Mouse (Mus musculus): Measurements from ENCODE around the gene Alppl2.
A peak's percentile ranks its signal among the peaks of the same experiment; 100 is the strongest.

The Alppl2 gene

GRCm38 (mm10) chr1:87050700-87051099 lies 39.0 kb downstream of the Alppl2 start:
- no peak for DNase-seq (ENCODE audit: low spot score in 2 of 2)

GRCm38 (mm10) chr1:87050072-87050471 lies 39.7 kb downstream of the Alppl2 start:
- no peak for DNase-seq (ENCODE audit: low spot score in 2 of 2)

DNA sequence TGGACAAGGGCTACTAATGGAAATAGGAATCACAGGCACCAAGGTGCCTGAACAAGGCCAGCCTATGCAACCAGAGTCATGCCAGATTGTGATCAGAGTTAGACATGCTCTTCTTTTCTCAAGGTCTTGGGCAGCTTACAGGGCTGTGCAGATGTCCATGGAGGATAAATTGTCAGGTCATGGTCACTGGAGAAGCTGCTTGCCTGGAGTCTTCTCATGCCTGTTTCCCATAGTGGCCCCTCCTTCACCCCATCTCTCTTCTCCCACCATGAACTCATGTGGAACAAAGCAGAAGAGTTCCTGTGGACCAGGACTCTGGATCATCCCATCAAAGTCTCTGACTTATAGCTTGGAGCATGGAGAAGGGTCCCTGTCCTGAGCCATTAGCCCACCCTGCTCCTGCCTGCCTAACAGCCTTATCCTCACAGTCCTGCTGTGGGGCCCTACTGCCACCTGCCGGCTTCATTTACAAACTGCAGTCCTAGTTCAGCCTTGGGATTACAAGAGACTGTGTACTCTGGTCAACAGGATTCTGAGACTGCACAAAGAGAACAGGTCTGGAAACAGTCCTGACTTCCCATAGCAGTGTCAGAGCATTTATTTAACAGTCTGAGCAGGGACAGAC lies 47.8 kb downstream of the Alppl2 start:
- peak in 1 of 2 experiments; percentile 64 for DNase-seq (ENCODE audit: low spot score in 2 of 2)

DNA sequence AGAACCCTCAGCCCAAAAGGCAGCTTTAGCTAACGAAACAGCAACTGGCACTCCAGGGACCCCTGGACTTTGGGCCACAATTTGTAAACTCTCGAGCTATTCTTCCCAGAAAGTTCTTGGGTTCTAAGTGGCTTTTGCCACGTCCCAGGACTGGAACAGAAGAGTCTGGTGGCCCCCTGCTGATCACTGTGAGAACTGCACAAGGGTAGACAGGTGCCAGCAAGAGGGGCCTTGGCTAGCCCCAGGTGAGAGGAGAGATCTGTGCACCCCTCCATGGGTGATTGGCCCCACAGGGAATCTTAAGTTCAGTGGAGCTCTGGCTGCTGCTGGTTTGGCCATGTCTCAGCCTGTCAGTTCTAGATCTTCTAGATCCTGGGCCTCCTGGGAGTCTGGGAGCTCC lies 48.6 kb downstream of the Alppl2 start:
- peak; percentile 53 to 71 for DNase-seq (ENCODE audit: low spot score in 2 of 2)

DNA sequence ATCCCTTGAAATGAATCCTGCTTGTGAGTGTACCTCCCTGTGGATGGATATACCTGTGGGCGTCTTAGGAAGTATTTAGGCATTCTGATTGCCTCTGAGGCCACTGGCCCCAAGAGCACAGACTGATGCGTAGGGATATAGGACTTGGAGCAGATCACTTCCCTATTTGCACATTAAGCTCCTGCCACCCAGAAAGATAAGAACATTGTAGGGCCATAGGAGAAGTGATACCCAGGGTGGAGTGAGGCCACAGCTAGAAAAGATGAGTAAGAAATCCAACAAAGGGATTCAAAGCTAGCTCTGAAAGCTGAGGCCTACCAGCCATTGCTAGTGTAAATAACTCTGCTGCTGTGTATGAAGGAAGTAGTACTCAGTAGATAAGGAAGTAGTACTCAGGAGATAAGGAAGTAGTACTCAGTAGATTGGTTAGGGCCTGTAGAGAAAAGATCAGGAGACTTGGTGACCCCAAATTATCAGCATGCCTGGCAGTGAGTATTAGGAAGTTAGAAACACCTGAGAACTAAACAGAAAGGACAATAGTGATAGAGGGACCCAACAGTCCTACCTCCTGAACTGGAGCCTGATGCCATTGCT lies 51.2 kb downstream of the Alppl2 start:
- DNase-seq (ENCODE audit: low spot score in 2 of 2): no peak

Data from urinary bladder, adult 18-20 months (tissue).